Mouse (Mus musculus): ENCODE data around the gene Chpf. TPM values are rescaled to one million over a fixed set of nuclear protein-coding genes. Genes with fewer than 3 reads are reported as not detected.

The Chpf gene
- polyA plus RNA-seq, 1 experiment from 2014 or later, result 4.0 TPM

- no peak overlapping the region for H3K9ac ChIP-seq
- ATAC-seq (ENCODE audit: insufficient read depth), result no peak
Observed at GRCm38 (mm10) chr1:75457710-75458024, 21.4 kb downstream of the Chpf start.

GRCm38 (mm10) chr1:75456746-75457564 is 22.2 kb downstream of the Chpf start:
- WGBS (ENCODE audit: insufficient replicate concordance), result 5% methylated on average over 14 of the region's 14 CpGs
- H3K9me3 ChIP-seq (replicated peaks), result no peaks in the 10 kb centered on the region
- no peak overlapping the region for H3K4me3 ChIP-seq (replicated peaks)
- peaks cover 86% of the 10 kb centered on the region for H3K27me3 ChIP-seq
- no peak overlapping the region for H3K4me2 ChIP-seq
- H3K4me1 ChIP-seq (replicated peaks), result peaks cover 30% of the 10 kb centered on the region
- no peaks in the 10 kb centered on the region for H3K36me3 ChIP-seq (replicated peaks)
- no peak for ATAC-seq (ENCODE audit: insufficient read depth)
- no peak overlapping the region for H3K27ac ChIP-seq (replicated peaks)
- no peak overlapping the region for H3K9ac ChIP-seq

More at GRCm38 (mm10) chr1:75457710-75458024, 21.4 kb downstream of the Chpf start:
- under 1% methylated on average over 10 of the region's 10 CpGs for WGBS (ENCODE audit: insufficient replicate concordance)
- Histone ChIP-seq H3K9me3 (replicated peaks) (no peaks in the 10 kb centered on the region), H3K27ac (replicated peaks) (no peak overlapping the region), H3K4me2 (peak overlapping the region; percentile 60), H3K4me3 (replicated peaks) (no peak overlapping the region), H3K36me3 (replicated peaks) (no peaks in the 10 kb centered on the region), H3K4me1 (replicated peaks) (peaks cover 37% of the 10 kb centered on the region), H3K27me3 (peaks cover 79% of the 10 kb centered on the region)

GRCm38 (mm10) chr1:75455948-75456347 is 23.2 kb downstream of the Chpf start:
- Histone ChIP-seq H3K36me3 (replicated peaks) (no peaks in the 10 kb centered on the region), H3K9me3 (replicated peaks) (no peaks in the 10 kb centered on the region), H3K4me3 (replicated peaks) (no peak overlapping the region), H3K27ac (replicated peaks) (no peak overlapping the region), H3K27me3 (peaks cover 96% of the 10 kb centered on the region), H3K4me2 (no peak overlapping the region), H3K4me1 (replicated peaks) (peaks cover 33% of the 10 kb centered on the region), H3K9ac (no peak overlapping the region)
- no peak for ATAC-seq (ENCODE audit: insufficient read depth)
- 24% methylated on average over 5 of the region's 5 CpGs for WGBS (ENCODE audit: insufficient replicate concordance)

GRCm38 (mm10) chr1:75455433-75455832 is 23.7 kb downstream of the Chpf start:
- H3K27ac ChIP-seq (replicated peaks), result no peak overlapping the region
- H3K4me2 ChIP-seq, result no peak overlapping the region
- H3K36me3 ChIP-seq (replicated peaks), result no peaks in the 10 kb centered on the region
- no peak for ATAC-seq (ENCODE audit: insufficient read depth)
- H3K4me3 ChIP-seq (replicated peaks), result no peak overlapping the region
- peaks cover 38% of the 10 kb centered on the region for H3K4me1 ChIP-seq (replicated peaks)
- WGBS (ENCODE audit: insufficient replicate concordance), result 32% methylated on average over 3 of the region's 3 CpGs
- H3K9me3 ChIP-seq (replicated peaks), result no peaks in the 10 kb centered on the region
- peaks cover 100% of the 10 kb centered on the region for H3K27me3 ChIP-seq
- no peak overlapping the region for H3K9ac ChIP-seq

DNA sequence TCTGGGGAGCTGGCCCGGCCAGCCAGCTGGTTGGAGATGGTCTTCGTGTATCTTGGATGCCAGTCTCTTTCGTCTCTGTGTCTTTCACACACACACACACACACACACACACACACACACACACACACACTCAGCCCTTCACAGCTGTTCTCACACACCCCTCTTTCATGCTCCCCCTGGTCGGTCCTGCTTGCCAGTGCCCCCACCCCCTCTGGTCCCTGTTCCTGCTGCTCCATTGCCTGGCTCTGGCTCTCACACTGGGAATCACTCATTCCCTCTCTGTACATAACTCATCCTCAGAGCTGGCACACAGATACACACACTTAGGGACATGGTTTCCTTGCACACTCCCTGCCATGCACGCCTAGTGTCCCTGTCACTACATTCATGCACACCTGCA is 27.2 kb downstream of the Chpf start:
- Histone ChIP-seq H3K36me3 (replicated peaks) (no peaks in the 10 kb centered on the region), H3K27me3 (peaks cover 100% of the 10 kb centered on the region), H3K9ac (no peak overlapping the region), H3K4me1 (replicated peaks) (peaks cover 48% of the 10 kb centered on the region), H3K4me3 (replicated peaks) (no peak overlapping the region), H3K9me3 (replicated peaks) (no peaks in the 10 kb centered on the region), H3K27ac (replicated peaks) (no peak overlapping the region), H3K4me2 (no peak overlapping the region)
- 43% methylated on average over 4 of the region's 5 CpGs for WGBS (ENCODE audit: insufficient replicate concordance)
- ATAC-seq (ENCODE audit: insufficient read depth), result no peak

DNA sequence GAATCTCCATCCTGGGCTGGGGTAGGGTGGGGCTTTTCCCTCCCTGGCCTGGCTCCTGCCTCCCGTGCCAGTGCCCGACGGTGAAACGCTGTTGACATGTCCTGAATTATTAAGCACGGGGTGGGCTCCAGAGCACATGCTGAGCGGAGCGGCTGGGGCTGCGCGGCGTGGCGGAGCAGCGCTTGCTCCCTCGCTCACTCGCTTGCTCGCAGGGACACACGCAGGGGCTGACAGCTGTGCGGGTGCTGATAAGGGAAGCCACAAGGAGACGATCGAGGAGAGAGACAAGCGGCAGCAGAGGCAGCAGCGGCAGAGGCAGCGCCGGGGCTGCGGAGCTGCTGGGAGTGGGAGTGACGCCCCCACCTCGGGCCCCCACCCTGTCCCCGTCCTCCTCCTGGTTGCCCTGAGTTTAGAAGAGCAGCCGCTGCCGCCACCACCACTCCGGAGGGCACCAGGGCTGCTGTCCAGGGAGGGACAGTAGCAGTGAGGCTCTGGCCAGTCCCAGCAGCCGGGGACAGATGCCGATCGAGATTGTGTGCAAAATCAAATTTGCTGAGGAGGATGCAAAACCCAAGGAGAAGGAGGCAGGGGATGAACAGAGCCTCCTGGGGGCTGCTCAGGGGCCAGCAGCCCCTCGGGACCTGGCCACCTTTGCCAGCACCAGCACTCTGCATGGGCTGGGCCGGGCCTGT is 28.6 kb downstream of the Chpf start, which contains the start of gene Asic4:
Asic4 (plus strand) TSS at position 123 of the 692 bp plus-strand sequence.
- ATAC-seq (ENCODE audit: insufficient read depth), result peak; percentile 43; the same call in 1 of the 2 replicates
- peaks cover 99% of the 10 kb centered on the region for H3K27me3 ChIP-seq
- H3K27ac ChIP-seq (replicated peaks), result no peak within 1 kb of the TSS
- H3K4me3 ChIP-seq (replicated peaks), result peak within 1 kb of the TSS; percentile 38
- H3K9me3 ChIP-seq (replicated peaks), result no peaks in the 10 kb centered on the region
- H3K9ac ChIP-seq, result 0 out of 2 replicates have a peak within 1 kb of the TSS, but pooled peaks have one; percentile 8
- peaks cover 57% of the 10 kb centered on the region for H3K4me1 ChIP-seq (replicated peaks)
- H3K4me2 ChIP-seq, result peak within 1 kb of the TSS; percentile 66
- 2% methylated on average over 35 of the region's 35 CpGs for WGBS (ENCODE audit: insufficient replicate concordance)
- H3K36me3 ChIP-seq (replicated peaks), result no peaks in the 10 kb centered on the region

DNA sequence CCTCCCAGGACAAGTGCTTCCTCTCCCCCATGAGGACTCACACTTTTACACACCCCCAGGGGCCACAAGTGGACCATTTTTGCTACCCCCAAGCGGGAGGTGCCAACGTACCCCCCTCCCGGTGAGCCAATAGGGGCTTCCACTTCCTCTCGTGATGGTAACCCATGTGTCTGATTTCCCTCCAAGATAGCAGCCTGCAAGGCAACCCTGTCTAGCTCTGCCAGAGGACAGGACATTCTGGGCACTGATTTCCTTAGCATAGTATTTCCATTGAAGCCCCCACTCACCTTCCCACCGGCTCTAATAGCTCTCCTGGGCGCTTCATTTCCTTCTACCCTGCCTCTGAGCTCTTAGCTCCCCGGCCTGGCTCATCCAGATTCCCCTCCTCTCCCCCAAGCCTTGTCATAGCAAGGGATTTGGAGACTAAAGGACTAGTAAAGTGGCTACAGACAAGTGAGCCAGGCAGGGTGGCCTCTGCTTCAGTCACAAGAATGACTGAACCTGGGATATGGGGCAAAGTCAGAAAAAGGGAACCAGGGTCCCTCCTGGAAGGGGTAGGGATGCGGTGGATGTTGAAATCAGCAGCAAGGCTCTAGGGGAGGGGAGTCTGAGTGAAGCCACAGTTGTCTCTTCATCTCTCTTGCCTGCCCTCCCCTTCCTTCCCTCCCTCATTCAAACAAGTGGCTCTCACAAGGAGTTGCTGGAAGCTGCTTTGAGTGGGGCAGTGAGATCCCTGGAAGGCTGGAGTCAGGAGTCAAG is 29.6 kb downstream of the Chpf start:
- H3K4me3 ChIP-seq (replicated peaks), result 0 out of 2 replicates have a peak overlapping the region, but pooled peaks have one; percentile 38
- WGBS (ENCODE audit: insufficient replicate concordance), result 3% methylated on average over 8 of the region's 8 CpGs
- no peak overlapping the region for H3K27ac ChIP-seq (replicated peaks)
- H3K9ac ChIP-seq, result no peak overlapping the region
- H3K36me3 ChIP-seq (replicated peaks), result no peaks in the 10 kb centered on the region
- H3K9me3 ChIP-seq (replicated peaks), result no peaks in the 10 kb centered on the region
- peaks cover 66% of the 10 kb centered on the region for H3K4me1 ChIP-seq (replicated peaks)
- H3K4me2 ChIP-seq, result peak overlapping the region; percentile 66
- H3K27me3 ChIP-seq, result peaks cover 91% of the 10 kb centered on the region
- no peak for ATAC-seq (ENCODE audit: insufficient read depth)

DNA sequence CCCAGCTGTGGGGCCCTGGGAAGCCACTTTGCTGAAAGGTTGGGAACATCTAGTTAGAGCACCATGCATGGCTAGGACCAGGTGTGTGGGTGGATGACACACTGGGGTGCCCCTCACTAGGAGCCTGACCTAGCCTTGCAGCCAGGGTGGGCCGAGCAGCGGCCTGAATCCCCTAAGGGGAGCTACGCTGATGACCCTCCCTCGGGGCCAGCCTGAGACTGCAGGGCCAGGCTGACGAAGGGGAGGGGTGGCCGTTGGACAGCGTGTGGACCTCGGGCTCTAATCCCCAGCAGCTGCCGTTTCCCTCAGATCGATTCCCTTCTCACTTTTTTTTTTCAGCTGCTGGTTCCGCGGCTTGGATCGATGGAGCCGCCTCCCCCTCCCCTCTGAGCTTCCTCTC is 30.2 kb downstream of the Chpf start:
- Histone ChIP-seq H3K4me2 (0 out of 2 replicates have a peak overlapping the region, but pooled peaks have one; percentile 6), H3K27me3 (peaks cover 85% of the 10 kb centered on the region), H3K27ac (replicated peaks) (no peak overlapping the region), H3K4me3 (replicated peaks) (no peak overlapping the region), H3K9me3 (replicated peaks) (no peaks in the 10 kb centered on the region), H3K9ac (no peak overlapping the region), H3K4me1 (replicated peaks) (peaks cover 72% of the 10 kb centered on the region), H3K36me3 (replicated peaks) (no peaks in the 10 kb centered on the region)
- ATAC-seq (ENCODE audit: insufficient read depth), result no peak
- WGBS (ENCODE audit: insufficient replicate concordance), result 1% methylated on average over 14 of the region's 14 CpGs

GRCm38 (mm10) chr1:75448052-75448431 is 31.1 kb downstream of the Chpf start:
- H3K27me3 ChIP-seq, result peaks cover 76% of the 10 kb centered on the region
- H3K9me3 ChIP-seq (replicated peaks), result no peaks in the 10 kb centered on the region
- H3K4me1 ChIP-seq (replicated peaks), result peaks cover 78% of the 10 kb centered on the region
- no peak overlapping the region for H3K27ac ChIP-seq (replicated peaks)
- no peak overlapping the region for H3K9ac ChIP-seq
- ATAC-seq (ENCODE audit: insufficient read depth), result no peak
- no peak overlapping the region for H3K4me3 ChIP-seq (replicated peaks)
- WGBS (ENCODE audit: insufficient replicate concordance), result 3% methylated on average over 7 of the region's 7 CpGs
- H3K36me3 ChIP-seq (replicated peaks), result no peaks in the 10 kb centered on the region
- peak overlapping the region; percentile 67 for H3K4me2 ChIP-seq

DNA sequence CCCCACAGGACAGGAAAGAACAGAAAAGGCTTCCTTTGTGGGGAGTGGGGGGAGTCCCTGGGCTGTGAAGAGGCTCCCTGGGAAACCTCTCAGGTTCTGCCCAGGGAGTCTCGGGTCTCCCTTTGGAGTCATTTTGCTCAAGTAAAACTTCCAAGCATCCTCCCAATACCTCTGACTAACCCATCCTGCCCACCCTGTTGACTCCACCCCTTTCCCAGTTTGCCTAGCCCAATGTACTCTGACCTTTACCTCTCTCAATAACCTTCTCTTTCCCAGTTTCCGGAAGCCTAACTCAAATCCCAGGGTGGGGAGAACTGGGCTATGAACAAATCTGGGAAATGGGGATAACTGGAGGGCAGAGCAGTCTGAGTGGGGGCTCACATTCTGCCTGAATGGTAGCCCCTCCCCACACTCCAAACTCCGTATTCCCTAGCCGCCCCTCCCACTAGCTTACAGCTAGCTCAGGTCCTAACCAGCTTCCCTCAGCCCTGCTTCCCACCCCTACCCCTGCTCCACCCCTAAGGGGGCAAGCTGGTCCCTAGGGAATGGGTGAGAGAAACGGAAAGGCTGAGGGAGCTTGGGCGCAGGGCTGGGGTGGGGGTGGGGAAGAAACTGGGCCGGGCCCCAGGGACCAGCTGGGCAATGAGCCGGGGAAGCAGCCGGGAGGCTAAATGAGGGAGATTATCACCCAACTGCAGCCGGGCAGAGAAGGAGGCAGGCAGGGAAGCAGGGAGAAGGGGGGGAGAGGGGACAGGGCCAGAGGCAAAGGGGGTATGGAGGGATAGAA is 31.6 kb downstream of the Chpf start:
- Histone ChIP-seq H3K9ac (peak overlapping the region; percentile 8; the same call in 1 of the 2 replicates), H3K36me3 (replicated peaks) (no peaks in the 10 kb centered on the region), H3K27me3 (peaks cover 70% of the 10 kb centered on the region), H3K9me3 (replicated peaks) (no peaks in the 10 kb centered on the region), H3K27ac (replicated peaks) (no peak overlapping the region), H3K4me3 (replicated peaks) (peak overlapping the region; percentile 40), H3K4me2 (peak overlapping the region; percentile 67), H3K4me1 (replicated peaks) (peaks cover 78% of the 10 kb centered on the region)
- WGBS (ENCODE audit: insufficient replicate concordance), result 2% methylated on average over 10 of the region's 10 CpGs
- ATAC-seq (ENCODE audit: insufficient read depth), result no peak

Measured in liver, embryonic 15.5 days (tissue).